Mouse (Mus musculus): ENCODE data around the gene C2cd3. TPM values are rescaled to one million over a fixed set of nuclear protein-coding genes. Genes with fewer than 3 reads are reported as not detected.

C2cd3 gene
- total RNA-seq, 2 experiments from 2014 or later, result 24.3 to 26.3 TPM

- DNase-seq, result no peak
Measured at GRCm38 (mm10) chr7:100500276-100500977, 128.4 kb downstream of the C2cd3 start.

- DNase-seq, result no peak
Measured at GRCm38 (mm10) chr7:100501027-100501843, 129.2 kb downstream of the C2cd3 start.

GRCm38 (mm10) chr7:100501844-100502373, 129.9 kb downstream of the C2cd3 start:
- no peak for DNase-seq

- no peak for DNase-seq
Measured at GRCm38 (mm10) chr7:100502374-100502922, 130.4 kb downstream of the C2cd3 start.

- DNase-seq, result no peak
Measured at GRCm38 (mm10) chr7:100503076-100503475, 131.0 kb downstream of the C2cd3 start.

- DNase-seq, result no peak
Measured at GRCm38 (mm10) chr7:100504740-100505487, 132.9 kb downstream of the C2cd3 start.

GRCm38 (mm10) chr7:100506494-100506893, 134.5 kb downstream of the C2cd3 start:
- DNase-seq, result no peak

GRCm38 (mm10) chr7:100508670-100509069, 136.6 kb downstream of the C2cd3 start:
- no peak for DNase-seq

- no peak for DNase-seq
Measured at GRCm38 (mm10) chr7:100511602-100512001, 139.6 kb downstream of the C2cd3 start.

GRCm38 (mm10) chr7:100514573-100514972, 142.5 kb downstream of the C2cd3 start, which contains the start of gene Dnajb13:
Dnajb13 (minus strand) TSS chr7:100514960.
- DNase-seq, result no peak

Other genes with a start within 250 kb of the C2cd3 start
- gene Lipt2, start 213.0 kb upstream of the C2cd3 start, total RNA-seq (2021), result 1 to 10 TPM; 5.7 to 7.1 TPM
- not detected for gene Kcne3, start 195.7 kb upstream of the C2cd3 start, total RNA-seq (2021)
- 100 to 1,000 TPM; 282 to 309 TPM for gene Pgm2l1, start 144.8 kb upstream of the C2cd3 start, total RNA-seq (2021)
- gene P4ha3, start 86.7 kb upstream of the C2cd3 start, total RNA-seq (2021), result 1 to 10 TPM; 5.4 to 6.0 TPM
- 100 to 1,000 TPM; 141 to 158 TPM for gene Ppme1, start 74 bp downstream of the C2cd3 start, total RNA-seq (2021)
- gene Ucp3, start 100.8 kb downstream of the C2cd3 start, total RNA-seq (2021), result 1 to 10 TPM; 1.3 to 2.5 TPM
- gene Ucp2, start 121.1 kb downstream of the C2cd3 start, total RNA-seq (2021), result 10 to 100 TPM; 67.5 to 87.2 TPM
- gene Dnajb13, start 142.7 kb downstream of the C2cd3 start, total RNA-seq (2021), result under 1 TPM; 0.43 to 0.50 TPM
- 10 to 100 TPM in 1 of 2 experiments, 1 to 10 TPM in 1; 8.3 to 10.8 TPM for gene Coa4, start 164.8 kb downstream of the C2cd3 start, total RNA-seq (2021)
- gene Rab6a, start 235.2 kb downstream of the C2cd3 start, total RNA-seq (2021), result 100 to 1,000 TPM; 359 to 385 TPM
- gene Mrpl48, start 236.1 kb downstream of the C2cd3 start, total RNA-seq (2021), result 10 to 100 TPM; 64.2 to 69.7 TPM